Mouse (Mus musculus): Measurements from ENCODE around the gene Ncam1. TPM values are rescaled to one million over a fixed set of nuclear protein-coding genes. Genes with fewer than 3 reads are reported as not detected.

Gene Ncam1
- total RNA-seq, 1 experiment from 2014 or later: 40.9 TPM

- DNase-seq: no peak
Measured at GRCm38 (mm10) chr9:49618699-49619392, 179.9 kb downstream of the Ncam1 start.

DNA sequence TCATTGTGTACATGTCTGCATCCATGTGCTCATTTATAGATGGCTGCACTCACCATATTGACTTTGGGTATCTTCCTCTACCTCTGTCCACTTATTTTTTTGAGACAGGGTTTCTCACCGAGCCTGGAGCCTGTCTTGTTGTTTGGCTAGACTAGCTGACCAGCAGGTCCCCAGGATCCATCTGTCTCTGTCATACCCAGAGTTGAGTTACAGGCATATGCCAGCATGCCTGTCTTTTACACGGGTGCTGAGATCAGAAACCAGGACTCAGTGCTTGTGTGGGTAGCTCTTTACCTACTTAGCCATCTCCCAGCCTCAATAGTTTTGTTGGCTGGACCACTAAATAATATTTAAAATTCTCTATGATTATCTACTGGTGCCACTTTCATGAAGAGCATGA is 180.5 kb downstream of the Ncam1 start:
- DNase-seq: no peak

GRCm38 (mm10) chr9:49617216-49617615 is 181.5 kb downstream of the Ncam1 start:
- peak; percentile 69 for DNase-seq

DNA sequence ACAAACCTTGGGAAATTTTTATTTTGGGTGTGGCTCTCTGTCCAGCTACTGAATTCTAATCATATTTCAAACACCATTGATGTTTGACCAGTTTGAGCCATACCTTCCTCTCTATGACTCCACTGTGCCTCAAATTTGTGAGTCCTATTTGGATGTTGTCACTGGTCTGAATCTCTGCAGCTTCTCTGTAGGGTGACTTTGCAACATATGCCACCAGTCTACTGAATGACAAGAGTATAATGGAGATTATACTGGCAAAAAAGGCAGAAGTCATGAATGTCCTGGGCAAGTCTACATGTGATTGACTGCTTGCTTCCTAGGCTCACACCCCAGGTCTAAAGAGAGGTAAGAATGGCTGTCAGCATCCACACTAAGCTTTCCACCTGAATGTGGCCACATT is 186.3 kb downstream of the Ncam1 start:
- no peak for DNase-seq

DNA sequence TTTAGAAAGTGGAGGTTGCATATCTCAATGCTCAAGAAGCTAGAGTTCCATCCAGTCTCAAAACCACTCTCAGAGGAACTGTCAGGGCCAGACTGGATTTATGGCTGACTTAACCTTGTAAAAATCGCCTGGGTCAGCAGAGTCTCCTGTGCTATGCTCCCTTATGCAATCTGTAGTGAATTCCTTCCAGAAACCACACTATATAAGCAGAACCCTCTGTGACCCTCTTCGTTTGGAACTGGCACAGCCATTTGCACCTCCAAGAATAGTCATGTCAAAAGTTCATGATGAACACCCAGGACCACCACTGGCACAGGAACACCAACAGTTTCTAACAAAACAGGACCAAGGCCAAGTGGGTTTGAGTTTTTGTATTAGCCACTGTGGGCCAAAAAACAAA is 190.5 kb downstream of the Ncam1 start:
- peak; percentile 8 for DNase-seq

GRCm38 (mm10) chr9:49606717-49607116 is 192.0 kb downstream of the Ncam1 start:
- DNase-seq: no peak

DNA sequence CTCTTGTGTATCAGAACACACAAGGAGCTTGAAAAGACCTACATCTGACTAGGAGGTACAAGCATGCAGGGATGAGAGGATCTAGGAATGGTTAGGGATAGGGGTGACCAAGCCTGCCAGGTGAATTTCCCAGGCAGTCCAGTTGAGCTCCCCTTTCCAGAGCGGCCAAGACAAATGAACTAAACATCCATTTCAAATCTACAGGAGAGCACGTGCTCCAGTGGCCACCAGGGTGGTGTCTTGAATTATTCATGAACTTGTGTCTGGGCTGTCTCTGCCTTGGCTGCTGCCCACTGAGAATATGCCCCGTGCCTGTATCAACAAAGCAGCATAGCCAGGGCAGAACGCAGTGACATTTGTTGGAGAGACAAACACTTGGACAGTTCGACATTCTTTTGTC is 192.4 kb downstream of the Ncam1 start:
- DNase-seq: no peak

DNA sequence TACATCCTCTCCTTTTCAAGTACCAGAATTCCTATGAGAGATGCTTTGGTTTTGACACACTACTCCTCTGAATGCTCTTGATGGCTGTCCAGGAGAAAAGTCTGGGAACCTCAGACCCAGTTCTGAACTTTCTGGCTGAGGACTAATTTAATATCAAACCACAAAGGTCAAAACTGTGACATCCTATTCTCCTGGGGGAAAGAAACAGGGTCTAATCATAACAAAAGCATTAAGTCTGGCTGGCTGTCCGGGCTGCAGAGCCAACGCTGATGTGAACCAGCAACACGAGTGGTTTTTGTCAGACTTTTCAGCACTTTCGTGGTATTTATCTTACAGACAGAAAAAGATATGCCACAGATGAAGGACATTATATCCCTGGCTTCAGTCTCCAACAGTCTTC is 192.9 kb downstream of the Ncam1 start:
- no peak for DNase-seq

- DNase-seq: no peak
Measured at GRCm38 (mm10) chr9:49605351-49605750, 193.4 kb downstream of the Ncam1 start.

GRCm38 (mm10) chr9:49601215-49601614 is 197.5 kb downstream of the Ncam1 start:
- DNase-seq: no peak

DNA sequence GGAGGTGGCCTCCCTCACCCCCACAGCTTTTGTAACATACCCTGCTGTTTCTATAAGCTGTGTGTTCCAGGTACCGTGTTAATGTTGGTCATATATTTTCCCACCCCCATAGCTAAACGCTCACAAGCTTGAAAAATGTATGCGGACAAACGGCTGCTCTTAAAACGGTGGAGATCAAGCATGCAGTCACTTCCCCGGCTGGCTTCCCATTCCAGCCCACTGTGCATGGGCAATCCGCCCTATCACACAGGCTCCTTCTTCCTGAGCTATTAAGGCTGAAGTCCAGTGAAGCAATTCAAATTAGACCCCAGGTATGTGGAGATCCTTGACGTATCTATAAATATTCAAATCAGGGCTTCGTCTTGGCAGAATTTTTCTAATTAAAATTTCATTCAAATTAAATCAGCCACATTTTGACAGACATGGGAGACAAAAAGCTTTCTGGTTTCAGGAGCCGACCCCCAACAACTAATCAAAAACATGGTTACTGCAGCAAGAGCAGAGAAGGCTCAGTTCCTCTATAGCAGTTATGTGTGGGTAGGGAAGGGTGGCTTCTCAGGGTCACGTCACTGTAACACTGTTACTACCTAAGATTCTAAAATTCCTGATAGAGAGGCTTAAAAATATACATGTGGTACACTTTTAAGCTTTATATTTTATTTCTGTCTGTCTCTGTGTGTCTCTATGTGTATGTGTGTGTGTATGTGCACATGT is 202.9 kb downstream of the Ncam1 start:
- no peak for DNase-seq

- no peak for DNase-seq
Measured at GRCm38 (mm10) chr9:49594876-49595634, 203.7 kb downstream of the Ncam1 start.

DNA sequence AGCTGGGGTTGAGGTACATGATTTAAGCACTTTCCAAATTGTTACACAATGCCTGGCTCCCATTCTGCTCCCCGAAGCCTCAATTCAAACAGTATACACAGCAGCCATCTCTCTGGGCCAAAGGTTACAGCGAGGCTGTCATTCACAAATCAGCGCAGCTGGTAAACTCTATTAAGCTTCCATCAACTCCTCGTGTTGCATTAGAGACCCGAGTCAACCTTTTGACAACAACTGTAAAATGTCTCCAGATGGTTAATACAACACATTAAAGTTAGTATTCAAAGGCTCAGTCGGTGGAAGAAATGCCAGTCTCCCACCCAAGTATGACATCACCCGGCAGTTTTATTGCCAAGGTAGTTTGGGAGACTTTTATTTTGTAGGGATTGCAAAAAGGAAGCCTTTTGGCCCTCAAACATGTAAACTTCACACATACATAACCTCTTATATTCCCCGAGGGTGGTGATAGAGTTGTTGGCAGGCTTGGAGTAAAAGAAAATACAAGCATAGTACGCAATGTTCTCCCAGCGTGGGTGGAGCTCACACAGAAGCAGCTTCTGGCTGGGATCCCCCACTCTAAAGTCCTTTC is 204.7 kb downstream of the Ncam1 start:
- peak; percentile 12 for DNase-seq

GRCm38 (mm10) chr9:49592006-49592405 is 206.7 kb downstream of the Ncam1 start:
- DNase-seq: no peak

- DNase-seq: no peak
Measured at GRCm38 (mm10) chr9:49590261-49590660, 208.5 kb downstream of the Ncam1 start.

GRCm38 (mm10) chr9:49577136-49577535 is 221.6 kb downstream of the Ncam1 start:
- no peak for DNase-seq

DNA sequence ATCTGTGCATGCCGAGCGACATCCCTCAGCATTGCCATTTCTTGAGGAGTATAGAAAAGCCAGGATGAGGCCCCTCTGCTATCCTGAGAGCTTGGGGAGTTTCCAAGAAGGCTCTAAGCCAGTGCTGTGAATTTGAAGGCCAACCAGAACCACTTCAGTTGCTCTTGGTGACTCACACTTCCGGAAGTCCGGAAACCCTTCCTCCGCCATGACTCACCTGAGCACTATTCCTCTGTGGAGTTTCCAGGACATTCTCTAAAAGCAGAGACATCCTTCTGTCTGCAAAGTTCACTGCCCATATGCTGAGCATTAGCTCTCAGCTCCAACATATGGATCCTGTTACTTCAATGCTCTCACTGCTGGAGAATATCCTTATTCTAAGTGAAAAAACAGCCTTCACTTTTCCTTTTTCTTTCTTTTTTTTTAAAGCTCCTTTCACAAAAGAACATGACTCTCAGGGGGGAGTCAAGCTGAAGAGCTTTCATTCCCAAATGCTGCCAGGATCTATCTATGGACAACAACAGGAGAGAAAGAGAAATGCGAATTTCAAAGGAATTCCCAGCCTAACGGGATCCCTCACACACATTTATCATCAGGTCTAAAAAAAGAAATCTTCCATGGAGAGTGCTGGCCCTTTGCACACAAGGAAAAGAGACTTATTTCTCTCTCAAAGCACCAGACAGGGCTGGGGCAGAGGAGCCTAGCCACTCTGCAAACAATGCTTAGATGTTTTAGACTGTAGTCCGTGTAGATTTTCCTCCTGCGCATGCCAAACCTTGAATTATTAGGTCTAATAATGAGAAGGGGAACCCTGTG is 226.8 kb downstream of the Ncam1 start:
- DNase-seq: peak; percentile 51

- peak; percentile 65 for DNase-seq
Measured at GRCm38 (mm10) chr9:49570731-49571694, 227.7 kb downstream of the Ncam1 start.

DNA sequence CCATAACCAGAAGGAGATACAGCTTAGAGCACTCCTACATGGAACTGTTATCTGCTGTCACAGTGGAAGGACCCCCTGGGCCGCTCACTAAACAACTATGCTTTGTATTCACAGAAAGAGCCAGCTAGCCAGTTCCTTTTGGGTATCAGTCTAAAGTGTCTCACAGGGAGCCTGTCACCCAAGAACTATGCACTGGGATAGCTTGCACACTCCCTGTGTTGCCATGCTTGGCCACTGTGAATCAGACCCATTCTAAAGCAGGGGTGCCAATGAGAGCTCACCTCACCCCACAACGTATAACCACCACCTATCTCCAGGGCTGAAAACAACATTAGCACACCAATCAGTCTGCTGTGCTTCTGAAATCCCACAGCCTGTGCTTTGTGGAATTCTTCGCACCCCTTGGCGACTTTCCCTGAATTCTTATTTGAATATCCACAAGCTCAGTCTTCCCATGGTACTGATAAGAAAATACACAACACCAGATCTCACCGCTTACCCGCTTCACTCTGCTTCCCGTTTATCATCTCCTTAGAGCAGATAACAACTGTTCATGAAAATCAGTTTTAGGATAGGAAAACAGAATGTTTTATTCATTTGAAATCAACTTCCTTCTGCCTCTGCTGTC is 228.6 kb downstream of the Ncam1 start:
- DNase-seq: no peak

- no peak for DNase-seq
Measured at GRCm38 (mm10) chr9:49565846-49566245, 232.9 kb downstream of the Ncam1 start.

Measured in adrenal gland, postnatal 14 days (tissue).